Mouse (Mus musculus) liver, adult 2 months (tissue): Measurements from ENCODE around the gene Mbnl2. TPM values are rescaled to one million over a fixed set of nuclear protein-coding genes. Genes with fewer than 3 reads are reported as not detected.
A peak's percentile ranks its signal among the peaks of the same experiment; 100 is the strongest.

ENCODE experiments used
- DNase-seq: peaks from one replicate; pipeline ENCODE4 v3.0.0-alpha.2; 2011; ENCODE audit warnings: low read depth, low spot score; ENCODE audit errors: extremely low read depth
- H3K27ac ChIP-seq: fragments of 200-500 bp; replicated peaks from 2 replicates; pipeline ENCODE4 v1.5.1; 2012; ENCODE audit warnings: low read depth, mild to moderate bottlenecking, control low read depth, inconsistent platforms, low read length; ENCODE audit not compliant: insufficient read depth
- H3K27me3 ChIP-seq: fragments of 200-500 bp; 2 replicates; pipeline ENCODE4 v1.6.1; 2012; ENCODE audit warnings: mild to moderate bottlenecking, moderate library complexity, low read length, inconsistent platforms; ENCODE audit not compliant: control insufficient read depth, insufficient read depth
- H3K36me3 ChIP-seq: fragments of 200-500 bp; 2 replicates; pipeline ENCODE4 v1.6.1; 2012; ENCODE audit warnings: low read length, inconsistent platforms; ENCODE audit not compliant: control insufficient read depth, insufficient read depth
- H3K4me1 ChIP-seq: fragments of 200-500 bp; 2 replicates; pipeline ENCODE4 v1.6.1; 2011; ENCODE audit warnings: low read length; ENCODE audit not compliant: control insufficient read depth, insufficient read depth
- H3K4me3 ChIP-seq: fragments of 200-500 bp; 2 replicates; pipeline ENCODE4 v1.5.1; 2011; ENCODE audit warnings: low read depth, mild to moderate bottlenecking, control low read depth, low read length, moderate library complexity; ENCODE audit not compliant: insufficient read depth
- H3K79me2 ChIP-seq: fragments of 200-500 bp; 2 replicates; pipeline ENCODE4 v1.6.1; 2012; ENCODE audit warnings: inconsistent platforms, mild to moderate bottlenecking, low read length, moderate library complexity; ENCODE audit not compliant: control insufficient read depth, insufficient read depth
- H3K9ac ChIP-seq: fragments of 200-500 bp; 2 replicates; pipeline ENCODE4 v1.6.1; 2012; ENCODE audit warnings: low read depth, mild to moderate bottlenecking, control low read depth, inconsistent platforms, low read length
- CTCF ChIP-seq: fragments of 200-500 bp; IDR thresholded peaks from 2 replicates; pipeline ENCODE4 v1.5.1; 2011; ENCODE audit warnings: low read depth, low read length, control low read depth
- POLR2A ChIP-seq: fragments of 200-500 bp; IDR thresholded peaks from 2 replicates; pipeline ENCODE4 v1.6.1; 2011; ENCODE audit warnings: low read length, control low read depth; ENCODE audit not compliant: insufficient read depth; ENCODE audit errors: extremely low read depth
- WGBS: fragments of 180-500 bp; shearing (Covaris S2); methylation state at CpG from one replicate; pipeline ENCODE4 v1.1.7; 2018; 5-methylcytosine and 5-hydroxymethylcytosine counted together
- polyA plus RNA-seq: library from polyadenylated mRNA; depleted of rRNA; stranded (reverse); fragments of >200 nt; gene quantifications from 2 replicates; pipeline ENCODE4 v1.2.3, GENCODE M21; 2012
- total RNA-seq: library from RNA; depleted of rRNA; stranded (reverse); fragments of >200 nt; gene quantifications from 2 replicates; pipeline ENCODE4 v1.2.3, GENCODE M21; 2014

The Mbnl2 gene
- total and polyA plus RNA-seq, 2 experiments: 17.5 to 35.2 TPM

GRCm38 (mm10) chr14:120428497-120428896 lies 153.0 kb downstream of the Mbnl2 start:
- Histone ChIP-seq H3K4me1 (no peaks in the 10 kb centered on the region), H3K79me2 (no peaks in the 10 kb centered on the region), H3K36me3 (peaks cover 35% of the 10 kb centered on the region), H3K27ac (no peak overlapping the region), H3K27me3 (no peaks in the 10 kb centered on the region), H3K4me3 (no peak overlapping the region), H3K9ac (no peak overlapping the region)
- TF ChIP-seq CTCF (no peak), POLR2A (no peak)
- no peak for DNase-seq
- WGBS: 89% methylated on average over 5 of the region's 5 CpGs

GRCm38 (mm10) chr14:120432773-120433172 lies 157.3 kb downstream of the Mbnl2 start:
- Histone ChIP-seq H3K27me3 (no peaks in the 10 kb centered on the region), H3K4me3 (no peak overlapping the region), H3K27ac (no peak overlapping the region), H3K36me3 (peaks cover 12% of the 10 kb centered on the region; the same call in 1 of the 2 replicates), H3K79me2 (no peaks in the 10 kb centered on the region), H3K9ac (no peak overlapping the region), H3K4me1 (no peaks in the 10 kb centered on the region; the same call in 1 of the 2 replicates)
- TF ChIP-seq POLR2A (no peak), CTCF (peak; percentile 36)
- peak; percentile 15 for DNase-seq

- 78% methylated on average over 8 of the region's 8 CpGs for WGBS
- Histone ChIP-seq H3K27ac (no peak overlapping the region), H3K4me3 (no peak overlapping the region), H3K27me3 (no peaks in the 10 kb centered on the region), H3K36me3 (peaks cover 7% of the 10 kb centered on the region; the same call in 1 of the 2 replicates), H3K79me2 (no peaks in the 10 kb centered on the region), H3K4me1 (no peaks in the 10 kb centered on the region; the same call in 1 of the 2 replicates), H3K9ac (no peak overlapping the region)
- TF ChIP-seq POLR2A: no peak
- no peak for TF ChIP-seq CTCF
- DNase-seq: no peak
Observed at GRCm38 (mm10) chr14:120433931-120434398, 158.5 kb downstream of the Mbnl2 start.

DNA sequence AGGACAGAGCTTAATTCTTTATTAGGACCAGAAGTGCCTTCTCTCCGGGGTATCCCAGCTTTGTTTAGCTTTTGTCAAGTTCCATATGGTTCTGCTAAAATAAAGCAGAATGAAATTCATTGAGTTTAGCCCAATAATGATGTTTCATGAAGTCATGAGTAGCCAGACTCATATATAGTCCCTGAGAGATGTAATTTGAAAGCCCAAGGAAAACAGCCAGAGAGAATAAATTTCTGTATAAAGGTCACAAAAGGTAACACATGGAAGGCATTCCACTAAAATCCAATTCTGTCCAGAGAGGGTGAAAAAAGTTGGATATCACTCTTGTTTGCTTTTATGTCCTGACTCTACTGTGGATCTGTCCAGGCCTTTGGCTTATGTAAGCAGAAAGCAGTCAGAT lies 159.4 kb downstream of the Mbnl2 start:
- peak; percentile 58 for DNase-seq
- Histone ChIP-seq H3K9ac (no peak overlapping the region), H3K27me3 (no peaks in the 10 kb centered on the region), H3K79me2 (no peaks in the 10 kb centered on the region), H3K36me3 (0 out of 2 replicates have a peak, but pooled peaks cover 2% of the 10 kb centered on the region), H3K27ac (no peak overlapping the region), H3K4me3 (no peak overlapping the region), H3K4me1 (no peaks in the 10 kb centered on the region; the same call in 1 of the 2 replicates)
- TF ChIP-seq POLR2A (no peak), CTCF (no peak)
- 93% methylated on average over 1 of the region's 1 CpGs for WGBS

- DNase-seq: no peak
- no peaks in the 10 kb centered on the region for H3K4me1 ChIP-seq
- H3K9ac ChIP-seq: no peak overlapping the region
- H3K79me2 ChIP-seq: no peaks in the 10 kb centered on the region
- no peak overlapping the region for H3K27ac ChIP-seq
- no peaks in the 10 kb centered on the region for H3K27me3 ChIP-seq
- H3K36me3 ChIP-seq: no peaks in the 10 kb centered on the region
- H3K4me3 ChIP-seq: no peak overlapping the region
- TF ChIP-seq CTCF (no peak), POLR2A (no peak)
Observed at GRCm38 (mm10) chr14:120440716-120441115, 165.2 kb downstream of the Mbnl2 start.

DNA sequence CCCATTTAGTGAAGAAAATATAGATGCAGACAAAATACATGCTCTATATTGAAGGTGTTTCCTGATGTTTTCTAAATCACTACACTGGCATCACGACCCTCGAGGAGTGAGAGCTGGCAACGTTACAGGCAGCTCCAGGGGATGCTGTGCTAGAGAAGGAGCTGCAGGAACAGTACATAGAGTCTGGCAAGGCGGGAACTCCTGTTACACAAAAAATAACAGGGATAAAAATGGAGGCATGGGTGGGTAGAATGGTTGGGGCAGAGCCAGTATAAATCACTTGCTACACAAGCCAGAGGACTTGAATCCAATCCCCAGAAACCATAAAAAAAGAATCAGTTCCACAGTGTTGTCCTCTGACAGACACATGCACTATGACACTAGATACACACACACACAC lies 165.8 kb downstream of the Mbnl2 start:
- Histone ChIP-seq H3K36me3 (no peaks in the 10 kb centered on the region), H3K4me1 (no peaks in the 10 kb centered on the region), H3K27me3 (no peaks in the 10 kb centered on the region), H3K4me3 (no peak overlapping the region), H3K27ac (no peak overlapping the region), H3K79me2 (no peaks in the 10 kb centered on the region), H3K9ac (no peak overlapping the region)
- WGBS: 92% methylated on average over 4 of the region's 4 CpGs
- TF ChIP-seq CTCF (no peak), POLR2A (no peak)
- DNase-seq: no peak

DNA sequence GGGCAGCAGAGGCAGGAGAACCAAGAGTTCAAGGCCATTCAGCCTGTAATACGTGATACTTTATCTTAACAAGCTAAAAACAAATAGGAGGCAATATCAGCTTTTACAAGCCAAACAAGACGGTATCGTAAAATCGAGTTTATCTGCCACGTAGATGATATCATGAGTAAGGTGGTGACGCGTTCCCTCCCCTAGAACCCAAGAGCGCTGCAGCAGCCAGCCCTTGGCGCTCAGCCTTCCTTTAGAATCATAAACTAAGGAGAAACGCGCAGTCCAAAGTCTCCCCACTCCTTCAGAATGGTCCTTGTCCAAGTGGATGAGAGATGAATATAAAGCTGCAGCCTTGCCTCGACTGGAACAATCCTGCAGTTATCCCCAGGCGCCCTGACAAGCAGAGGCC lies 166.4 kb downstream of the Mbnl2 start:
- 84% methylated on average over 13 of the region's 13 CpGs for WGBS
- H3K4me3 ChIP-seq: no peak overlapping the region
- H3K9ac ChIP-seq: no peak overlapping the region

More for the DNA sequence above, 166.4 kb downstream of the Mbnl2 start:
- no peaks in the 10 kb centered on the region for H3K36me3 ChIP-seq
- H3K79me2 ChIP-seq: no peaks in the 10 kb centered on the region
- no peak overlapping the region for H3K27ac ChIP-seq
- TF ChIP-seq CTCF (no peak), POLR2A (no peak)
- no peaks in the 10 kb centered on the region for H3K4me1 ChIP-seq
- H3K27me3 ChIP-seq: no peaks in the 10 kb centered on the region
- DNase-seq: no peak
